Mouse (Mus musculus) embryonic facial prominence, embryonic 11.5 days (tissue): ENCODE results near the gene Nrap. TPM values are rescaled to one million over a fixed set of nuclear protein-coding genes. Genes with fewer than 3 reads are reported as not detected.
"Not testable (repeated sequence)": the region's sequence is repeated elsewhere in the genome, so short reads cannot be mapped to it uniquely, and the experiment has no call there.

Experiments used
- ATAC-seq: fragments of 200-750 bp; cut with Nextera tagmentation; replicated peaks from 2 replicates; pipeline ENCODE4 v1.8.0; 2017; ENCODE audit warnings: low read depth; ENCODE audit not compliant: insufficient number of reproducible peaks, low FRiP score, low TSS enrichment
- DNase-seq: peaks from one replicate; pipeline ENCODE4 v3.0.0-alpha.2; 2015; ENCODE audit warnings: low spot score
- H3K27ac ChIP-seq: fragments of 300-500 bp; sonication (generic); replicated peaks from 2 replicates; pipeline ENCODE4 v1.5.1; 2014; ENCODE audit warnings: mild to moderate bottlenecking, low read depth, low read length, control low read depth
- H3K27me3 ChIP-seq: fragments of 300-500 bp; sonication (generic); 2 replicates; pipeline ENCODE4 v1.6.1; 2014; ENCODE audit warnings: mild to moderate bottlenecking, low read length, moderate library complexity, mixed read lengths; ENCODE audit not compliant: control insufficient read depth, insufficient read depth
- H3K36me3 ChIP-seq: fragments of 300-500 bp; sonication (generic); replicated peaks from 2 replicates; pipeline ENCODE4 v1.6.1; 2014; ENCODE audit warnings: low read depth, mild to moderate bottlenecking, low read length, moderate library complexity, mixed read lengths; ENCODE audit not compliant: control insufficient read depth, insufficient read depth
- H3K4me1 ChIP-seq: fragments of 300-500 bp; sonication (generic); 2 replicates; pipeline ENCODE4 v1.6.1; 2014; ENCODE audit warnings: low read length, mixed read lengths; ENCODE audit not compliant: control insufficient read depth, insufficient read depth
- H3K4me2 ChIP-seq: fragments of 300-500 bp; sonication (generic); 2 replicates; pipeline ENCODE4 v1.6.1; 2014; ENCODE audit warnings: low read depth, mild to moderate bottlenecking, control low read depth, low read length, moderate library complexity
- H3K4me3 ChIP-seq: fragments of 300-500 bp; sonication (generic); 2 replicates; pipeline ENCODE4 v1.5.1; 2014; ENCODE audit warnings: low read depth, low read length, control low read depth
- H3K9ac ChIP-seq: fragments of 300-500 bp; sonication (generic); replicated peaks from 2 replicates; pipeline ENCODE4 v1.6.1; 2014; ENCODE audit warnings: mild to moderate bottlenecking, control low read depth, low read length
- H3K9me3 ChIP-seq: fragments of 300-500 bp; sonication (generic); replicated peaks from 2 replicates; pipeline ENCODE4 v1.6.1; 2016; ENCODE audit warnings: mild to moderate bottlenecking, low read length, inconsistent platforms, mixed read lengths; ENCODE audit not compliant: control insufficient read depth
- WGBS: fragments of 180-500 bp; shearing (Covaris S2); extraction: QIAGEN DNeasy Blood & Tissue Kit; methylation state at CpG from one replicate; pipeline ENCODE4 v1.1.7; 2014; 5-methylcytosine and 5-hydroxymethylcytosine counted together
- polyA plus RNA-seq: library from polyadenylated mRNA; unstranded; fragments of >200 nt; fragmentation: Nextera tagmentation; extraction: Ambion mirVana; gene quantifications from 2 replicates; pipeline ENCODE4 v1.2.1, GENCODE M21; 2014

Gene Nrap
- polyA plus RNA-seq, 1 experiment from 2014 or later = not detected

- H3K9ac ChIP-seq = no peak overlapping the region
- DNase-seq = no peak
- no peak overlapping the region for H3K27ac ChIP-seq
- no peak overlapping the region for H3K4me3 ChIP-seq
- no peaks in the 10 kb centered on the region for H3K27me3 ChIP-seq
- ATAC-seq = no peak
- H3K9me3 ChIP-seq = no peaks in the 10 kb centered on the region
- WGBS = 89% methylated on average over 7 of the region's 7 CpGs
- H3K4me2 ChIP-seq = no peak overlapping the region
- no peaks in the 10 kb centered on the region for H3K36me3 ChIP-seq
- no peaks in the 10 kb centered on the region for H3K4me1 ChIP-seq
Observed at GRCm38 (mm10) chr19:56368912-56369311, 20.9 kb downstream of the Nrap start.

GRCm38 (mm10) chr19:56367778-56368177 lies 22.1 kb downstream of the Nrap start:
- 89% methylated on average over 7 of the region's 7 CpGs for WGBS
- H3K36me3 ChIP-seq = no peaks in the 10 kb centered on the region
- ATAC-seq = no peak
- no peaks in the 10 kb centered on the region for H3K9me3 ChIP-seq
- H3K4me2 ChIP-seq = no peak overlapping the region
- no peaks in the 10 kb centered on the region for H3K27me3 ChIP-seq
- no peak for DNase-seq
- no peak overlapping the region for H3K27ac ChIP-seq
- no peaks in the 10 kb centered on the region for H3K4me1 ChIP-seq
- H3K4me3 ChIP-seq = no peak overlapping the region
- H3K9ac ChIP-seq = no peak overlapping the region

- no peak for DNase-seq
- H3K9ac ChIP-seq = no peak overlapping the region
- no peak overlapping the region for H3K4me2 ChIP-seq
- 85% methylated on average over 9 of the region's 9 CpGs for WGBS
- no peaks in the 10 kb centered on the region for H3K4me1 ChIP-seq
- no peaks in the 10 kb centered on the region for H3K9me3 ChIP-seq
- H3K36me3 ChIP-seq = no peaks in the 10 kb centered on the region
- no peak overlapping the region for H3K27ac ChIP-seq
- no peaks in the 10 kb centered on the region for H3K27me3 ChIP-seq
- no peak overlapping the region for H3K4me3 ChIP-seq
- ATAC-seq = no peak
Observed at GRCm38 (mm10) chr19:56366625-56367024, 23.2 kb downstream of the Nrap start.

GRCm38 (mm10) chr19:56366168-56366567 lies 23.7 kb downstream of the Nrap start:
- WGBS = 81% methylated on average over 11 of the region's 11 CpGs
- Histone ChIP-seq H3K36me3 (no peaks in the 10 kb centered on the region), H3K4me2 (no peak overlapping the region), H3K4me3 (no peak overlapping the region), H3K9me3 (no peaks in the 10 kb centered on the region), H3K27me3 (no peaks in the 10 kb centered on the region), H3K4me1 (no peaks in the 10 kb centered on the region), H3K27ac (no peak overlapping the region), H3K9ac (no peak overlapping the region)
- DNase-seq (no peak), ATAC-seq (no peak)

- WGBS = 88% methylated on average over 8 of the region's 8 CpGs
- H3K4me1 ChIP-seq = no peaks in the 10 kb centered on the region
- H3K9ac ChIP-seq = no peak overlapping the region
- H3K4me3 ChIP-seq = no peak overlapping the region
- no peaks in the 10 kb centered on the region for H3K27me3 ChIP-seq
- H3K4me2 ChIP-seq = no peak overlapping the region
- ATAC-seq (no peak), DNase-seq (no peak)
- no peaks in the 10 kb centered on the region for H3K36me3 ChIP-seq
- H3K9me3 ChIP-seq = no peaks in the 10 kb centered on the region
- no peak overlapping the region for H3K27ac ChIP-seq
Observed at GRCm38 (mm10) chr19:56364563-56364962, 25.3 kb downstream of the Nrap start.

GRCm38 (mm10) chr19:56363721-56364460 lies 25.9 kb downstream of the Nrap start:
- no peaks in the 10 kb centered on the region for H3K4me1 ChIP-seq
- no peak for DNase-seq
- no peaks in the 10 kb centered on the region for H3K9me3 ChIP-seq
- H3K4me2 ChIP-seq = no peak overlapping the region
- 72% methylated on average over 15 of the region's 15 CpGs for WGBS
- H3K9ac ChIP-seq = no peak overlapping the region
- H3K36me3 ChIP-seq = no peaks in the 10 kb centered on the region
- H3K27me3 ChIP-seq = no peaks in the 10 kb centered on the region
- no peak for ATAC-seq
- H3K4me3 ChIP-seq = no peak overlapping the region
- H3K27ac ChIP-seq = no peak overlapping the region

GRCm38 (mm10) chr19:56358890-56359289 lies 30.9 kb downstream of the Nrap start:
- H3K27ac ChIP-seq = no peak overlapping the region

GRCm38 (mm10) chr19:56357374-56357708 lies 32.5 kb downstream of the Nrap start:
- H3K4me3 ChIP-seq, ATAC-seq, H3K4me1 ChIP-seq, H3K4me2 ChIP-seq, DNase-seq, H3K27me3 ChIP-seq, H3K9me3 ChIP-seq, H3K9ac ChIP-seq, H3K27ac ChIP-seq, H3K36me3 ChIP-seq: not testable (repeated sequence)
- WGBS = 72% methylated on average over 2 of the region's 2 CpGs

More at GRCm38 (mm10) chr19:56358890-56359289, 30.9 kb downstream of the Nrap start:
- Histone ChIP-seq H3K4me3 (no peak overlapping the region), H3K27me3 (no peaks in the 10 kb centered on the region), H3K36me3 (no peaks in the 10 kb centered on the region), H3K9me3 (no peaks in the 10 kb centered on the region), H3K9ac (no peak overlapping the region), H3K4me1 (no peaks in the 10 kb centered on the region), H3K4me2 (no peak overlapping the region)
- DNase-seq (no peak), ATAC-seq (no peak)
- 62% methylated on average over 2 of the region's 2 CpGs for WGBS
